Mouse (Mus musculus) G1E (cell line): Measurements from ENCODE around the gene Ctdspl. TPM values are rescaled to one million over a fixed set of nuclear protein-coding genes. Genes with fewer than 3 reads are reported as not detected.

Source experiments
- ATAC-seq: 2 replicates; pipeline ENCODE4 v1.8.0; 2016; ENCODE audit warnings: mild to moderate bottlenecking; ENCODE audit not compliant: insufficient number of reproducible peaks, poor library complexity, low FRiP score, severe bottlenecking; ENCODE audit errors: extremely low read depth
- DNase-seq: peaks from one replicate; pipeline ENCODE4 v3.0.0; 2012; ENCODE audit warnings: low spot score
- H3K27me3 ChIP-seq: 2 replicates; pipeline ENCODE4 v1.6.1; 2012; ENCODE audit warnings: mild to moderate bottlenecking, low read length, inconsistent platforms; ENCODE audit not compliant: insufficient read depth
- H3K36me3 ChIP-seq: replicated peaks from 2 replicates; pipeline ENCODE3; 2012; ENCODE audit warnings: mild to moderate bottlenecking, inconsistent platforms
- H3K4me1 ChIP-seq: 2 replicates; pipeline ENCODE4 v1.6.1; 2012; ENCODE audit warnings: low read depth, low read length, inconsistent platforms, mixed read lengths; ENCODE audit not compliant: insufficient read depth
- H3K4me3 ChIP-seq: 2 replicates; pipeline ENCODE4 v1.5.1; 2012; ENCODE audit warnings: low read depth, mild to moderate bottlenecking, inconsistent platforms, low read length, moderate library complexity, mixed read lengths
- H3K9me3 ChIP-seq: replicated peaks from 2 replicates; pipeline ENCODE4 v1.6.1; 2012; ENCODE audit warnings: inconsistent platforms
- CTCF ChIP-seq: IDR thresholded peaks from 2 replicates; pipeline ENCODE4 v1.5.1; 2012; ENCODE audit warnings: low read depth, low read length, inconsistent platforms, mixed read lengths
- GATA1 ChIP-seq: IDR thresholded peaks from 2 replicates; pipeline ENCODE4 v1.6.1; 2012; ENCODE audit warnings: borderline replicate concordance, low read length, inconsistent platforms, mixed read lengths
- GATA2 ChIP-seq: IDR thresholded peaks from 2 replicates; pipeline ENCODE4 v1.6.1; 2012; ENCODE audit warnings: low read depth, low read length, inconsistent platforms, borderline replicate concordance
- POLR2AphosphoS5 ChIP-seq: IDR thresholded peaks from 2 replicates; pipeline ENCODE4 v1.6.1; 2012; ENCODE audit warnings: low read depth, low read length, inconsistent platforms; ENCODE audit not compliant: insufficient replicate concordance
- TAL1 ChIP-seq: conservative IDR thresholded peaks from 2 replicates; pipeline ENCODE4 v1.6.1; 2012; ENCODE audit warnings: low read depth, low read length, inconsistent platforms, mixed read lengths
- polyA plus RNA-seq: library from polyadenylated mRNA; stranded (reverse); fragments of >175 nt; gene quantifications from 2 replicates; pipeline ENCODE4 v1.2.3, GENCODE M21; 2012
- total RNA-seq, 2 experiments: library from RNA; stranded (forward) in 1 of 2; stranded (reverse) in 1 of 2; fragments of 200-1000 nt in 1 of 2; fragments of >200 nt in 1 of 2; fragmentation: Nextera tagmentation in 1 of 2; gene quantifications; 2 replicates each; pipeline ENCODE4 v1.2.3; 2014 to 2017

The Ctdspl gene
- total and polyA plus RNA-seq, 3 experiments: 0.05 TPM; not detected in 2

DNA sequence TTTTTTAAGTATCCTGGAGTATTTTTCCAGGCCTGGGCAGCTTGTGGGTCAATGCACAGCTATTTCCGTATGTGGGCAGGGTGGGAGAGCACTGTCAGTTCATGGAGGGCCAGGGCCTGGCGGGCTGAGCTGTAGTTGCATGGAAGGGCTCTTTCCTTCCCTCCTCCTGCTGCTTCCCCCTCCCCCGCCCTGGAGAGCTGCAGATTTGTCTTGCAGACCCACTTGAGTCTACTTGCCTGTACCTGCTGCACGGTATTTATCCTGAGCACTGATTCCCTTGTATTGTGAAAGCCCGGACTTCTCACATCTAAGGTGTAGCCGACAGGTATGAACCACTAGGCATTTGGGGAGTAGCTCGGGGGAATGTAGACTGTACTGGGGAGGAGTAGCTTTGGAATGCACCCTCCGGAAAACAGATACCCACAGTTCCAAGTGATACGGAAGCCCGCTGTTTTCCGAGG is 49.0 kb downstream of the Ctdspl start:
- Histone ChIP-seq H3K27me3 (no peaks in the 10 kb centered on the region), H3K4me3 (no peak overlapping the region), H3K36me3 (no peaks in the 10 kb centered on the region), H3K9me3 (peaks cover 85% of the 10 kb centered on the region), H3K4me1 (no peaks in the 10 kb centered on the region)
- TF ChIP-seq TAL1 (no peak), POLR2AphosphoS5 (no peak), GATA2 (no peak), CTCF (no peak), GATA1 (no peak)
- ATAC-seq (no peak), DNase-seq (no peak)

DNA sequence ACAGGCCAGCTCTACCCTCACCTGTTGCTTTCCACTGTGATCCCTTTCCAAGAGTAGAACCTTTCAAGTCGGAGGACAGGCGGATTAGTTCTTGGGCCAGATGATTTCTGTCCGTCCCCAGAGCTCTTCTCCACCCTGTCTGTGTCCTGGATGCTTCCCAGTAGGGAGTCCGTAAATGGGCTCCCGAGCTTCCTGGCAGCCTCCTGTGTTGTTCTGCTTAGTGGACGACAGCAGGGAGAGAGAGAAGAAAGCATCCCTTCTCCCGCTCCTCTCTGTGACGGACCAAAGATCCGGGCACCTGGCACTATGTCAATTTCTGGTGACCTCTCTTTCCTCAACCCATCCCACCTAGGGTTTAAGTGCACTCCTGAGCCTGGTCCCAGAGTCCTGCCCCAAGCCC is 49.5 kb downstream of the Ctdspl start:
- Histone ChIP-seq H3K27me3 (no peaks in the 10 kb centered on the region), H3K4me3 (no peak overlapping the region), H3K9me3 (peaks cover 85% of the 10 kb centered on the region), H3K36me3 (no peaks in the 10 kb centered on the region), H3K4me1 (no peaks in the 10 kb centered on the region)
- TF ChIP-seq GATA1 (no peak), POLR2AphosphoS5 (no peak), GATA2 (no peak), CTCF (no peak), TAL1 (no peak)
- ATAC-seq (no peak), DNase-seq (no peak)

DNA sequence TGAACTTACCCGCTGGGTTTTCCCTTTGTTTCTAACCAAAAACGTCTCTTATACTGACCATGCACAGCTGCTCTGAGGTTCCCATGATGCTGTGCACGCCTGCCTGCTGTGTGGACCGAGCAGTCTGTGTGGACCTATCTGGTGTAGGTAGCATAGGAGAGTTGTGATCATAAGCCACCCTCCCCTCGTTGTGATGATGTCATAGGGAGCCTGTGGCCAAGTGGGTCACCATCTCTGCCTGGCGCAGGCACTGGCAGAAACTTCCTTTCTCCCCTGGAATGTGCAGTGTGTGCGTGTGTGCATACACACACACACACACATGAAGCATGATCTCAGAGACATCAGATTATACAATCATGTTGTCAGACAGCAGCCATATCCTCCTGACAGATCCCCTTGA is 50.3 kb downstream of the Ctdspl start:
- peaks cover 84% of the 10 kb centered on the region for H3K9me3 ChIP-seq
- DNase-seq: no peak
- no peak for TF ChIP-seq CTCF
- no peak for TF ChIP-seq TAL1
- TF ChIP-seq GATA2: no peak
- no peak for TF ChIP-seq POLR2AphosphoS5
- TF ChIP-seq GATA1: no peak
- no peak for ATAC-seq
- H3K36me3 ChIP-seq: no peaks in the 10 kb centered on the region
- no peak overlapping the region for H3K4me3 ChIP-seq
- H3K27me3 ChIP-seq: no peaks in the 10 kb centered on the region
- H3K4me1 ChIP-seq: no peaks in the 10 kb centered on the region

DNA sequence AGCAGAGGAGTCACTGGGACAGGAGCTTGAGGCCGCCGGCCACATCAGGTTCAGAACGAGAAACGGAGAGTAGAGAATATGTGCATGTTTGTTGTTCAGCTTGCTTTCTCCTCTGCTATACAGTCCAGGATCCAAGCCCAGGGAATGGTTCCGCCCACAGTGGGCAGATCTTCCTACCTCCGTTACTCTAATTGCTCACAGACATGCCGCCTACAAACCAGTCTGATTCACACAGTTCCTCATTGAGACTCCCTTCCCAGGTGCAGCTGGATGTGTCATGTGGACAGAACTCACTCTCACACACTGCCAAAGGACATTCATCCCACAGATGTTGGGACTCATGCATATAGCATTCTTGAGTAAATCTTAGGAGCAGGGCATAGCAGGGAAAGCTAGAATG is 51.2 kb downstream of the Ctdspl start:
- peaks cover 87% of the 10 kb centered on the region for H3K9me3 ChIP-seq
- DNase-seq (no peak), ATAC-seq (no peak)
- H3K4me3 ChIP-seq: no peak overlapping the region
- TF ChIP-seq TAL1 (no peak), CTCF (no peak), POLR2AphosphoS5 (no peak), GATA1 (no peak), GATA2 (no peak)
- H3K4me1 ChIP-seq: no peaks in the 10 kb centered on the region
- H3K36me3 ChIP-seq: no peaks in the 10 kb centered on the region
- H3K27me3 ChIP-seq: no peaks in the 10 kb centered on the region

DNA sequence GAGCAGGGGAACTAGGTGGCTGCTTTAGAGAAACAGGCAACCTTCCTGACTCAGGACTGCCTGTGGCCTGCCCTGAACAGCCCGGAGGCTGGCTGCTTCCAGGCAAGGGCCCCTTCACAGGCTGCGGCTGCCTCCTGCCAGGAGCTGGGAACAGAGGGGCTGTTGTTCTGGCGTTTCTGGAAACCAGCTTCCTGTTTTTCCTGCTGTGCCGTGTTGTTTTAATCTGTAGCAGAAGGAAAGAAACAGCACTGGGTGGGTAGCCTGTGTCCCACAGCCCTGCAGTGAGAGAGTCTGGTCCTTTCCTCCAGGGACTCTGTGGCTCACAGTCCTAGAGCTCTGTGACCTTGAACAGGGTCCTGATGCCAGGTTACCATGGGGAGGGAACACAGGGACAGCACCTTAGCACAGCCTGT is 54.2 kb downstream of the Ctdspl start:
- no peaks in the 10 kb centered on the region for H3K36me3 ChIP-seq
- TF ChIP-seq CTCF: no peak
- no peak for TF ChIP-seq GATA2
- TF ChIP-seq POLR2AphosphoS5: no peak
- no peak for TF ChIP-seq TAL1
- no peak for TF ChIP-seq GATA1
- ATAC-seq: no peak
- H3K27me3 ChIP-seq: no peaks in the 10 kb centered on the region
- no peak for DNase-seq
- peaks cover 77% of the 10 kb centered on the region for H3K9me3 ChIP-seq
- H3K4me1 ChIP-seq: no peaks in the 10 kb centered on the region
- H3K4me3 ChIP-seq: no peak overlapping the region; the same call in 1 of the 2 replicates

DNA sequence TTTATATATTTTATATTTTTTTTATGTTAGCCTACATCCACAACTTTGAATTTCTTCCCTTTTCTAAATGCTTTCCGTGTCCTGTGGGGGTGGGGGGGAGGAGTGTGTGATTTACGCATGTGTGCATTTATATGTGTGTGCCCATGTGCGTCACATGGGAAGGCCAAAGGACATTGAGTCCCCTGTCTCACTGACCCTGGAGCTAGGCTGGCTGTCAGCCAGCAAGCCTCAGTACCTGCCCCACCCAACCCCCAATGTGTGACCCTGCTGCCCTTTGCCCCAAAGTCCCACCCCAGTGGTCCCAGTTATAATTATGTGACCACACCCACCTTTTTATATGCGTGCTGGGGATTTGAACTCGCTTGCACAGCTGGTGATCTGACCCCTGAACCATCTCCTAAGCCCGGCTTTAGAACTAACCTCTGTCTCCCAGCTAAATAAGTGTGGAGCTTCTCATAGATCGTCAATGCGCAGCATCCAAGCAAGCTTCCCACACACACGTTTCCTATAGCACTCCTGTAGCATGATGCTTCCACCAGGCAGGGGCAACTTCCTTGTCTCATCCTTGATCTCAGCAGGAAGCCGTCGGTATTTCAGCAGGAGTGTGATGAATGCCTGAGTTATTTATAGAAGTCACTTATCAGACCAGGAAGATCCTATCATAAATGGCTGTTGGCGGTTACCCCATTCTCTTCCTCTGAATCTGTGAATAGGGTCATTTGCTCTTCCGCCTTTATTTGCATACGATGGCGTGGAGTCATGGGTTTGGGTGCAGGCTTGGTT is 58.6 kb downstream of the Ctdspl start:
- DNase-seq (no peak), ATAC-seq (no peak)
- no peak overlapping the region for H3K4me3 ChIP-seq
- TF ChIP-seq GATA2 (no peak), GATA1 (no peak), CTCF (no peak), TAL1 (no peak), POLR2AphosphoS5 (no peak)
- no peaks in the 10 kb centered on the region for H3K27me3 ChIP-seq
- H3K4me1 ChIP-seq: no peaks in the 10 kb centered on the region
- no peaks in the 10 kb centered on the region for H3K36me3 ChIP-seq
- peaks cover 78% of the 10 kb centered on the region for H3K9me3 ChIP-seq
